Mouse (Mus musculus): Measurements from ENCODE around the gene Tprkb. TPM values are rescaled to one million over a fixed set of nuclear protein-coding genes. Genes with fewer than 3 reads are reported as not detected.
"Not testable (repeated sequence)": the region's sequence is repeated elsewhere in the genome, so short reads cannot be mapped to it uniquely, and the experiment has no call there.

The Tprkb gene
- polyA plus RNA-seq, 1 experiment from 2014 or later, result 39.3 TPM

DNA sequence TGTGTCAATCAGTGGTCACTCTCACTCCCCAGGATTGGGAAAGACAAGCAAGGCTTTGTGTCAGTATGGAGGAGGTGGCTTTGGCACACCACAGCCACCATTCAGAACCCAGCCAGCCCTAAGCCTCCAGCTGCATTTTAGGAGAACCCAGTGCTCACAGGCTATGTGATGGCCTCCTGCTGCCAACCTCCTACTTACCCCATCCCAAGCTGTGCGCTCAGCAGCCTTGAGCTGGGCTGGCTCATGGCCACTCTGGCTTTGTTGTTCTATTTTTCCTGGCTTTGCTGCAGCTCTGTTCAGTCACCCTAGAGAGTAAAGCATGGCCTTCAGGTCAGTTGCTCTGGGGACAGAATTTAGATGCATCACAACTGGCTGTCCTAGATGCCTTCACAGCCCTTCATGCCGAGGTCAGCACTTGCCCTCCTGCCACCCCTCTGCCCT lies 4.7 kb upstream of the Tprkb start:
- H3K4me1 ChIP-seq (replicated peaks; ENCODE audit: control insufficient read depth, insufficient read depth, low read length); H3K9ac ChIP-seq (ENCODE audit: low read depth, low read length); H3K9me3 ChIP-seq (ENCODE audit: control insufficient read depth, low read length); H3K27me3 ChIP-seq (ENCODE audit: control insufficient read depth, insufficient read depth, low read length); H3K4me2 ChIP-seq (replicated peaks; ENCODE audit: low read depth, low read length); H3K27ac ChIP-seq (ENCODE audit: low read depth, low read length); H3K4me3 ChIP-seq (ENCODE audit: low read depth, low read length); ATAC-seq (ENCODE audit: low FRiP score); H3K36me3 ChIP-seq (ENCODE audit: control insufficient read depth, insufficient read depth, low read length); DNase-seq (ENCODE audit: low spot score): not testable (repeated sequence)
- 68% methylated on average over 2 of the region's 2 CpGs for WGBS

DNA sequence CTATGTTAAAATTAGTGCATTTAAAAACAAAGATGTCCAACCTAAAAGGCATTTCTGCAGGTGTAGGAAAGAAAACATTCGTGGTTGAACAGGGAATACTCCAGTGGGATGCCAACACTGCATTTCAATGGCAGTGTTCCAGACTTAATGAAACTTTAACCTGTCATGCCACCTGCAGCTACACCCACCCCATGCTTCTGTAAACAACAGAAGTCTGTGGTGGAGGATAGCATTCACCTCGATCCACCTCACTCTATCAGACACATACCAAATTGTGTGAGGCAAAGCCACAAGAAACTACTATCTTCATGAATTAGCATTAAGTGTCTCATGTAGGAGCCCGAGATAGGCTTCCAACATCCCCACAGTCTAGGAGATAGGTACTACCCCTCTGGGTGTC lies 3.3 kb upstream of the Tprkb start:
- Histone ChIP-seq H3K4me3 (ENCODE audit: low read depth, low read length) (no peak overlapping the region), H3K4me2 (replicated peaks; ENCODE audit: low read depth, low read length) (no peak overlapping the region), H3K4me1 (replicated peaks; ENCODE audit: control insufficient read depth, insufficient read depth, low read length) (no peaks in the 10 kb centered on the region), H3K36me3 (ENCODE audit: control insufficient read depth, insufficient read depth, low read length) (no peaks in the 10 kb centered on the region), H3K9me3 (ENCODE audit: control insufficient read depth, low read length) (no peaks in the 10 kb centered on the region), H3K9ac (ENCODE audit: low read depth, low read length) (no peak overlapping the region), H3K27me3 (ENCODE audit: control insufficient read depth, insufficient read depth, low read length) (no peaks in the 10 kb centered on the region), H3K27ac (ENCODE audit: low read depth, low read length) (no peak overlapping the region)
- ATAC-seq (ENCODE audit: low FRiP score) (no peak), DNase-seq (ENCODE audit: low spot score) (no peak)
- WGBS, result 74% methylated on average over 3 of the region's 3 CpGs

DNA sequence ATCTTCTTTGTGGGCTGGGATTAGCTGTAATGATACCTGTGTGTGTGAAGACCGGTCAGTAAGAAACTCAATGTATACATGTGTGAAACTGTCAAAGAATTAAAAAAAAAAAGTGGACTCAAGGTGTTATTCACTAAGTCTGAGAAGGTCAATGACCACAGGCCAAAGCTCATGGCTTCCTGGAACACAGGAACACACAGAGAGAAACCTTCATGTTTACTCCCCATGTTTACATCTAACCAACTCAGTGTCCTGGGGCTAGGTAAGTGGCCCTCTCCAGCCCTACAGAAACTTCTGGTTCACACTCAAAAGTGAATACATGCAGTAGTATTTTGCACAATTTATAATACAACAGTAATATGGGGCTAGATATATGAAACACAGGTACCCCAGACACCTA lies 2.0 kb upstream of the Tprkb start:
- Histone ChIP-seq H3K9me3 (ENCODE audit: control insufficient read depth, low read length) (no peaks in the 10 kb centered on the region), H3K4me3 (ENCODE audit: low read depth, low read length) (no peak overlapping the region), H3K9ac (ENCODE audit: low read depth, low read length) (no peak overlapping the region), H3K4me1 (replicated peaks; ENCODE audit: control insufficient read depth, insufficient read depth, low read length) (no peaks in the 10 kb centered on the region), H3K36me3 (ENCODE audit: control insufficient read depth, insufficient read depth, low read length) (no peaks in the 10 kb centered on the region), H3K4me2 (replicated peaks; ENCODE audit: low read depth, low read length) (no peak overlapping the region), H3K27ac (ENCODE audit: low read depth, low read length) (no peak overlapping the region), H3K27me3 (ENCODE audit: control insufficient read depth, insufficient read depth, low read length) (no peaks in the 10 kb centered on the region)
- no peak for DNase-seq (ENCODE audit: low spot score)
- ATAC-seq (ENCODE audit: low FRiP score), result no peak
- 90% methylated on average over 1 of the region's 1 CpGs for whole genome bisulfite sequencing

DNA sequence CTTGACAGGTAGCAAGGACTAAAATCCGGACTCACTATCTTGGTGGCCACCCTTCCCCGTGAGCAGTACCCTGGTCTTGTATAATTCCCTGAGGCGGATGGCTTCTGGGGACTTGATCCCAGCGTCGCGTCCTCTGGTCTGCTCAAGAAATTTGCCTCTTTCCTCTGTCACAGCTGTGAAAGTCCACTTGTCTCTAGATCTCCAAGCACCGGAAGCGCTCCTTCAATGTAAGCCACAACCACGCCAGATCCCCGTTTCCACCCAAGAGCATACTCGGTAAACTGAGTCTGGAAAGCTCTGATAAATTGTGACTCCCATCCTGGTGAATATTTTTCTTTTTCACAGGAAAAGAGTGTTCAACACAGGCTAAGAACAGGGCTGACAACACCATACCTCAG lies 3.5 kb downstream of the Tprkb start:
- Histone ChIP-seq H3K9me3 (ENCODE audit: control insufficient read depth, low read length) (no peaks in the 10 kb centered on the region), H3K27me3 (ENCODE audit: control insufficient read depth, insufficient read depth, low read length) (no peaks in the 10 kb centered on the region), H3K4me2 (replicated peaks; ENCODE audit: low read depth, low read length) (peak overlapping the region; percentile 50), H3K36me3 (ENCODE audit: control insufficient read depth, insufficient read depth, low read length) (no peaks in the 10 kb centered on the region), H3K27ac (ENCODE audit: low read depth, low read length) (peak overlapping the region; percentile 67; the same call in 1 of the 2 replicates), H3K4me3 (ENCODE audit: low read depth, low read length) (peak overlapping the region; percentile 56), H3K9ac (ENCODE audit: low read depth, low read length) (peak overlapping the region; percentile 74), H3K4me1 (replicated peaks; ENCODE audit: control insufficient read depth, insufficient read depth, low read length) (no peaks in the 10 kb centered on the region)
- WGBS, result 10% methylated on average over 11 of the region's 11 CpGs
- DNase-seq (ENCODE audit: low spot score) (no peak), ATAC-seq (ENCODE audit: low FRiP score) (peak; percentile 7; the same call in 1 of the 2 replicates)

DNA sequence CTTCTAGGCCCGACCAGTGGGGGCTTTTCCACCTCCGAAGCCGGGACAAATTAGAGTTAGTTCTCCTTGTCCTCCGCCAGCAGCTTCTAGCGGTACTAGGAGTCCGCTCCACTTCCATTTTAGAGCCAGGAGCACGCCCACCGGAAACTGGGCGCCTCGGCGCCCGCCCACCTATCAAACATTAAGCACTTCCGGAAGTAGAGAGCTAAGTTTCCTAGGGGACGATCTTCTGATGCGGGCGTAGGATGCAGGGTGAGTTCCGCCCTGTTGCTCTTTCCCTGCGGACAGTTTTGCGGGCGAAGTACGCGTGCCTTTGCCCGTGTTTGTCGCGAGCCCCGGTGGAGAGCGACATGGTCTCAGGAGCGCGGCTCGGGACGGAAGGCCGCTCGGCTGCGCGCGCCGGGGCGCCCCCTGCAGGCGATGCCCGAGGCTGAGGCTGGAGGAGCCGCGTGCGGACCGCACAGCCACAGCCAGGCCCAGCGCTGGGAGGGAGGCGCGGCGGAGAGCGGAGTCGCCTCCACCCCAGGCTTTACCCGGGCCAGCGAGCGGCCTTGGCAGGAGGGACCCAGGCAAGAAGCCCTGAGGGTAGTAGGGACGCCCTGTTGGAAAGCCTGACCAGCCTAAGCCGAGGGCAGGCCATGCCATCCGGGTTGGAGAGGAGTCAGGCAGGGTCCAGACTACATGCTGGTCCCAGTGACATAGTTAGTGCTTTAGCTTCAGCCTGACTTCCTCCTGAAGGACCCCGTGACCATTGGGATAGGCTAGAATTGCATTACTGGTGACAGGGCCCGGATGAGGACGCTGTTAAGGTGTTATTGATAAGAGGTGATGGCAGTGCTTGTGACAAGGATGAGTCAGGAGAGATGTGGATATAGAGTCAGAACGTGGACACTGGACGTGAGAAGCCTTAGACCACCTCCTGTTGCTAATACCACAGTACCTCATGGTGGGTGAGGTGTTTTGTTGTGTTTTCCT lies 4.2 kb downstream of the Tprkb start, which contains the start of gene Nat8f1:
Nat8f1 (minus strand) TSS at position 149 of the 975 bp plus-strand sequence.
- Histone ChIP-seq H3K4me2 (replicated peaks; ENCODE audit: low read depth, low read length) (peak within 1 kb of the TSS; percentile 70), H3K4me3 (ENCODE audit: low read depth, low read length) (peak within 1 kb of the TSS; percentile 56), H3K9ac (ENCODE audit: low read depth, low read length) (peak within 1 kb of the TSS; percentile 74), H3K27ac (ENCODE audit: low read depth, low read length) (peak within 1 kb of the TSS; percentile 68)
- under 1% methylated on average over 58 of the region's 61 CpGs for WGBS
- DNase-seq (ENCODE audit: low spot score) (peak; percentile 89), ATAC-seq (ENCODE audit: low FRiP score) (peak; percentile 97)
- H3K27me3 ChIP-seq (ENCODE audit: control insufficient read depth, insufficient read depth, low read length); H3K36me3 ChIP-seq (ENCODE audit: control insufficient read depth, insufficient read depth, low read length); H3K4me1 ChIP-seq (replicated peaks; ENCODE audit: control insufficient read depth, insufficient read depth, low read length); H3K9me3 ChIP-seq (ENCODE audit: control insufficient read depth, low read length): not testable (repeated sequence)

- H3K4me2 ChIP-seq (replicated peaks; ENCODE audit: low read depth, low read length), result peak overlapping the region; percentile 70
- DNase-seq (ENCODE audit: low spot score) (no peak), ATAC-seq (ENCODE audit: low FRiP score) (no peak)
- no peaks in the 10 kb centered on the region for H3K4me1 ChIP-seq (replicated peaks; ENCODE audit: control insufficient read depth, insufficient read depth, low read length)
- H3K36me3 ChIP-seq (ENCODE audit: control insufficient read depth, insufficient read depth, low read length), result no peaks in the 10 kb centered on the region
- peak overlapping the region; percentile 56 for H3K4me3 ChIP-seq (ENCODE audit: low read depth, low read length)
- peak overlapping the region; percentile 74 for H3K9ac ChIP-seq (ENCODE audit: low read depth, low read length)
- no peaks in the 10 kb centered on the region for H3K27me3 ChIP-seq (ENCODE audit: control insufficient read depth, insufficient read depth, low read length)
- H3K27ac ChIP-seq (ENCODE audit: low read depth, low read length), result peak overlapping the region; percentile 68; the same call in 1 of the 2 replicates
- no peaks in the 10 kb centered on the region for H3K9me3 ChIP-seq (ENCODE audit: control insufficient read depth, low read length)
- 87% methylated on average over 6 of the region's 6 CpGs for WGBS
These were observed 4.9 kb downstream of the Tprkb start for GRCm38 (mm10) chr6:85916596-85916995.

DNA sequence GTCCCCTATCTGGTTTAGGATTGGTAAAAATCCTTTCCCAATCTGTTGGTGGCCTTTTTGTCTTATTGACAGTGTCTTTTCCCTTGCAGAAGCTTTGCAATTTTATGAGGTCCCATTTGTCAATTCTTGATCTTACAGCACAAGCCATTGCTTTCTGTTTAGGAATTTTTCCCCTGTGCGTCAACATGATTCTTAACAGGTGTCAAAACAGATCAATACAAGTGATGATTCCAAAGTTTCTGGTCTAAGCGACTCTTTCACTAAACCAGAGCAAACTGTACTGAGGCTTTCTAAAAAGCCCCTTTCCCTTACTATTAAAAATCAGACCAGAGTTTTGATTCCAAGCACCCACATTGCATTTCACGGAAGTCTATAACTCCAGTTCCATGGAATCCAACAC lies 6.7 kb downstream of the Tprkb start:
- H3K4me3 ChIP-seq (ENCODE audit: low read depth, low read length); H3K4me2 ChIP-seq (replicated peaks; ENCODE audit: low read depth, low read length); H3K27me3 ChIP-seq (ENCODE audit: control insufficient read depth, insufficient read depth, low read length); H3K4me1 ChIP-seq (replicated peaks; ENCODE audit: control insufficient read depth, insufficient read depth, low read length); H3K36me3 ChIP-seq (ENCODE audit: control insufficient read depth, insufficient read depth, low read length); DNase-seq (ENCODE audit: low spot score); H3K27ac ChIP-seq (ENCODE audit: low read depth, low read length); H3K9ac ChIP-seq (ENCODE audit: low read depth, low read length); ATAC-seq (ENCODE audit: low FRiP score); H3K9me3 ChIP-seq (ENCODE audit: control insufficient read depth, low read length): not testable (repeated sequence)
- WGBS, result 93% methylated on average over 3 of the region's 3 CpGs

DNA sequence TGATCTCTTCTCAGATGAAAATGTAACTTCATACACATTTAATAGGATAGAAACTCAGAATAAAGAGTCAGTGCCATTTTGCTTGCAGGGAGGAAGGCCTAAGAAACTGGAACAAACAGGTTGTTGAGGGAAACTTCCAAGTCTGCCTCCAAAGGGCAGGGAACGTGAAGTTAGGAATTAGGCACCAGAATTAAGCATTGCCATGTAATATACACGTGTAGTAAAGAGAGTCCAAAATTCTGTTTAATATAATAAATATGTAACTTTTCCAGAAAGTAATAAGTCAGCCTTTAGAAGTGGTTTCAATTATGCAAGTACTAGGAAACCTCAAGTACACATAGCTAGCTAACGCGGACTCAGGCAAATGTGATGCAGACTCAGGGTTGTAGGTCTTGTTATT lies 7.7 kb downstream of the Tprkb start:
- Histone ChIP-seq H3K4me2 (replicated peaks; ENCODE audit: low read depth, low read length) (no peak overlapping the region), H3K27ac (ENCODE audit: low read depth, low read length) (no peak overlapping the region), H3K4me3 (ENCODE audit: low read depth, low read length) (no peak overlapping the region), H3K9me3 (ENCODE audit: control insufficient read depth, low read length) (no peaks in the 10 kb centered on the region), H3K4me1 (replicated peaks; ENCODE audit: control insufficient read depth, insufficient read depth, low read length) (no peaks in the 10 kb centered on the region), H3K27me3 (ENCODE audit: control insufficient read depth, insufficient read depth, low read length) (no peaks in the 10 kb centered on the region), H3K36me3 (ENCODE audit: control insufficient read depth, insufficient read depth, low read length) (0 out of 2 replicates have a peak, but pooled peaks cover 2% of the 10 kb centered on the region), H3K9ac (ENCODE audit: low read depth, low read length) (no peak overlapping the region)
- ATAC-seq (ENCODE audit: low FRiP score), result no peak
- WGBS, result 94% methylated on average over 4 of the region's 4 CpGs
- DNase-seq (ENCODE audit: low spot score), result no peak

- H3K4me2 ChIP-seq (replicated peaks; ENCODE audit: low read depth, low read length), result no peak overlapping the region
- peaks cover 13% of the 10 kb centered on the region for H3K36me3 ChIP-seq (ENCODE audit: control insufficient read depth, insufficient read depth, low read length)
- ATAC-seq (ENCODE audit: low FRiP score) (no peak), DNase-seq (ENCODE audit: low spot score) (no peak)
- H3K4me3 ChIP-seq (ENCODE audit: low read depth, low read length), result no peak overlapping the region
- H3K27me3 ChIP-seq (ENCODE audit: control insufficient read depth, insufficient read depth, low read length), result no peaks in the 10 kb centered on the region
- H3K9me3 ChIP-seq (ENCODE audit: control insufficient read depth, low read length), result no peaks in the 10 kb centered on the region
- H3K27ac ChIP-seq (ENCODE audit: low read depth, low read length), result no peak overlapping the region
- H3K4me1 ChIP-seq (replicated peaks; ENCODE audit: control insufficient read depth, insufficient read depth, low read length), result no peaks in the 10 kb centered on the region
- 90% methylated on average over 1 of the region's 1 CpGs for WGBS
- H3K9ac ChIP-seq (ENCODE audit: low read depth, low read length), result no peak overlapping the region
These were observed 12.0 kb downstream of the Tprkb start for GRCm38 (mm10) chr6:85923643-85924042.

Measured in hindbrain, embryonic 11.5 days (tissue).